Mouse (Mus musculus) thymus, postnatal 0 days (tissue): ENCODE measurements around the gene Tbkbp1. TPM values are rescaled to one million over a fixed set of nuclear protein-coding genes. Genes with fewer than 3 reads are reported as not detected.

Source experiments
- DNase-seq: peaks from one replicate; pipeline ENCODE4 v3.0.0-alpha.2; 2015; ENCODE audit warnings: low spot score
- polyA plus RNA-seq: library from polyadenylated mRNA; unstranded; fragments of >200 nt; fragmentation: Nextera tagmentation; extraction: Ambion mirVana; gene quantifications from 2 replicates; pipeline ENCODE4 v1.2.1, GENCODE M21; 2015

Tbkbp1 gene
- polyA plus RNA-seq, 1 experiment from 2014 or later, result 0.82 TPM

DNA sequence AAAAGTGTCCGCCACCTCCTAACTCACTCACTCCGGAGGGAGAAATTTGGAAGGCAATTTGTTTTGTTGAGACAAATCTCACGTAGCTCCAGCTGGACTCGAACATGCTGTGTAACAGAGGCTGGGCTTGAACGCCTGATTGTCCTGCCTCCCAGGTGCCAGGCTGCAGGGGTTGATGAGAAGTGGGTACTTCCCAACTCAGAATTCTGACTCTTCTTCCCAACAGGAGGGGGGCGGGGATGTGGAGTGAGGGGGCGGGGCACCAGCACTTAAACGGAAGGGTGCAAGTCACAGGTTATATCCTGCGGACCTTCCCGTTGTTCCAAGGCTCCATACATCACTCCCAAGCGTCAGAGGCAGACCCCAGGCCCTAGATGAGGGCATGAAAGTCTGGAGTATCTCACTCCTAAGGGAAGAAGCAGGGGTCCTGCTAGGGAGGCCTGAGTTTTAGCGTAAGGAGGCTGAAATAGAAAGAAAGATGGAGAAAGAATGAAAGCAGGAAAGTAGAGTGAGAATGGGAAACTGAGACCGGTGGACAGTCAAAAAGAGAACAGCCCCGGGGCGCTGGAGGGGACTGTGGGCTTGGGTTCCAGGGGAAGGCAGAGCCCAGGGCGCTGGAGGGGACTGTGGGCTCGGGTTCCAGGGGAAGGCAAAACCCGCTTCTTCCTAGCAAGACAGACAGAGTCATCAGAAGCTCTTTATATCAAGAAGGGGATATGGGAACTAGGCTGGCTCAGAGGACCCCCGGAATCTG, 23.6 kb downstream of the Tbkbp1 start:
- DNase-seq, result no peak

DNA sequence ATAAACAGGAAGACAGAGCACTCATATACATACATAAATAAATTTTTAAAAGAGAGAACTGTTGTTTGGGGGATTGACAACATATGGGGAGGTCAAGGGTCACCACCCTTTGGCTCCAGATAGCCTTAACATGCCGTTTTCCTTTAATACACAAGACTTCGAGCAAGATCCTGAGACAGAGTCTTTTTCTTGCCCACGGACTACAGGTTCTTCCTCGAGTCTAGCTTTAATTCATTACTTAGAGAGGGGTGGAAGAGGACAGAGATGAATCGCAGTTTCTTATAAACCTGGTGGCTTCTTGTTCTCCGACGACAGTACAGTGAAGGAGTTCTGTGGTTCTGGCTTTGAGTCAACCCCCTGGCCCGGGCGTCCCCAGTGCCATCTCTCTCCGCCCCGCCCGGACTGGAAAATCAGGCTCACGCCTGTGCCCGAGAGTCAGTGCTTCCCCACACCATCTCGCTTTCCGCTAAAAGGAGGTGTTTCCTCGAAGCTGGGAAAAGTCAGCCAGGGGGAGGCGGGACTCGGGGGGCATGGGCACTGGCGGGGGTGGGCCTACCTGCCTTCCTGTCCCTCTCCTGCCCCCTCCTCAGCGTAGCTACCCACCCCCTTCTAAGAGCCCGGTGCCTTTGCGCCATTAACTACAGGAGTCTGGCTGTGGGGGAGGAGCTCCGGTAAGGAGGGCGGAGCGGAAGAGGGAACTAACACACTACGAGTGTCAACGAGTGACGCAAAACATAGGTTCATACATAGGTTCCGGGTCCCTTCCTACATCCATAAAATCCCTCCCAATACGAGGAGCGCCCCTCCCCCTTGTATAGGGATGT, 24.4 kb downstream of the Tbkbp1 start:
- peak; percentile 73 for DNase-seq

DNA sequence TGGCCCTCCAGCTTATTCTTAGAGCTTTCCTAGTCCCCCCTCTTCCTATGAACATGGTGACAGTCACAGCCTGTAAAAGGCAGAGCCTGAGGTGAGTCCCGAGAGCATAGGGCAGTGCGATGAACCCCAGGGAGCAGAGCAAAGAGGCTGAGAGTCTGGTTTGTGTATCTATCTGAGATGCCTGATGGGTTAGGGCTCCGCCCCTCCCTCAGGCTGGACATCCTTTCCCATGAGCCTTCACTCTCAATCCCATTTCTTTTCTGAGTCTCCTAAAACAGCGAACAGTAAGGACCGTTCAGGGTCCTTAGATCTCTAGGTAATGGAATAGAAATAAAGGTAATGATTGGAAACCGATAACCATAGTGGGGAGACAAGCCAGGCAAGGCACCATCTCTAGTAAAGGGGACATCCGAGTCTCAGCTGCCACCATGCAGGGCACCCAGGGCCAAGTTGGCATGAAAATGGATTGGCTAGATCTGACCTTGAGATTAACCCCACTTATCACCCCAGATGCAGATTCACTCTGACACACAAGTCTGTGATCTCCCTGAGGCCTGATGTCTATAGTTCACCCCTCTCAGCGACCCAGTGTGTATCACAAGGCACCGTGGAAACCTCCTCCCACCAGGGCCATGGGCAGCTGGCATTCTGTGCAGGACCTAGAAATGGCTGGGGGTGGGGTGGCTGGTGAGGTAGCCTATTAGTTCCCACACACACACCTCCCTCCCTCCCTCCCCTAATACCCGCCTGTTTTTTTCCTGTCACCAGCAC, 26.8 kb downstream of the Tbkbp1 start:
- DNase-seq, result no peak

DNA sequence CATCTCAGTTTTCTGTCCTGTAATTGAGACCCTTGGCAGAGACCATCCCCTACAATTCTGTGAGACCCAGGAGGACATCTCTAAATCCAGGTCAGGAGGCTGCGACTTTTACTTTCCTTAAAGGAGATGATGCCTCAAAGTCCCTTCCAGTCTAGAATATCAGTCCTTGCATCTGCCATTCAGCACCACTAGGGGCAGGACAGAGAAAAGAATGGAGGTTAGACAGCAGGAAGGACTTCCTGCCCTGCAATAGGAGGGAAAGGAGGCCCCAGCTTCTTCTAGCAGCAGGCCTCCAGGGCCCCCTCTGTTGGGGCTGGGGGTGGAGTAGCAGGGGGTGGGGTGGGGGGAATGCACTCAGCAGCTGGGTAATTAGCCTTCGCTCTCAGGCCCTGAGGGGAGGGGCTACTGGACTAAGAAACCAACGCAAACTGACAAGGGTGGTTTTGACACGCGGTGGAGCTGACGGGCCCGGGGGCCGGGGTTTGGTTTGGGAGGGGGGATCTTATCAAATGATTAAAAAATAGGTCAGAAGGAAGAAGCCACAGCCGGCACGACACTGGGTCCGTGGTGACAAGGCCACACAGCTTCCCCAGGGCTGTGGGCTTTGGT, 27.9 kb downstream of the Tbkbp1 start:
- DNase-seq, result peak; percentile 14

DNA sequence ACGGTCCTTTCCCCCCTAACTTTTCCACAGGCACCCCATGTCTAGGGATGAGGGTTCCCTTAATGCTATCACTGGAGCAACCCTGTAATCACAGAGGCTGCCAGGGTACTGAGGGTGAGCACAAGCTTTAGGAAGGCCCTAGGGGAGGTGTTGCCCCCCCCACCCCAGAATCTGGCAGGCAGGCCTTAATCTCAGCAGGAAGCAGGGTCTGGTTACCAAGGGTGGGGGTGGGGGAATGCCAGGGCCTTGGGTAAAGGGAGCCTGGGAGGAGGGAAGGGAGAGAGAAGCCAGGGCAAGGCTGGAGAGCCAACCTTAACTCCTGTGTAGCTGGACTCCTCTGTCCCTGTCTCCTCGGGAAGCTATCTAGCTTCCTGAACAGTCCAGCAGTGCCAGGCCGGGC, 30.7 kb downstream of the Tbkbp1 start:
- no peak for DNase-seq

DNA sequence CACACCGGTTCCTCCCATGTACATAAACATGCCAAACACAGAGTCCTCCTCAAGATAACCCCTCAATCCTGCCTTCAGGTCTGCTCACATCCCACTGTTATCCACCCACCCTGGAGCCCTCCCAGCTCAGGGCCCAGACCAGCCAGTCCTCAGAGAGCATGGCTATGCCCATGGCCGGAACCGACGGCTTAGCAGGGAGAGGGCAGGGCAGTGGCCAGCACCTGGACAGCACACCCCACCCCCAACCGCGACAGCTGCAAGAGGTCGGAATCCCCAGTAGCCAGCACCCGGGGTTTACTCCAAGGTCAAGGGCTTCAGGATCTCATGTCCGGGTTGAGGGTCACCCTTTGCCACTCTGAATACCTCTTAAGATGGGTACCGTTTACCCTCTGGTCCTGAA, 31.1 kb downstream of the Tbkbp1 start:
- DNase-seq, result no peak

DNA sequence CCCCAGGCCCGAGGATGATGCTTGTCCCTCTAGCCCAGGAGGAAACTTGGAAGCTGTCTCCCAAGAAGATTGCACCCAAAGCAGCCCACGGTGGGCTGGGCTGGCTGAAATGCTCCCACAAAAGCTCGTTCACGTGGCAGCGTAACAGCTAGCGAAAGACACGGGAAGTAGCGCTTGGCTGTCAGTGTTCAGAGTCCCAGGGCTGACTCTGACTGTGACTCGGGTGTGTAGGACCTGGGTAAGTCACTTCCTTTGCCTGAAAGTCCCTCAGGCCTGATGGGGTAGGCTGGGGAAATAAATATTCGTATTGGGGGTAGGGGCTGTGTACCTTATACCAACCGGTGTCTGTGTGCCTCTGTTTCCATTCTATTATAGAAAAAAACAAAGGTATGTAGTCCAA, 35.5 kb downstream of the Tbkbp1 start:
- peak; percentile 42 for DNase-seq

DNA sequence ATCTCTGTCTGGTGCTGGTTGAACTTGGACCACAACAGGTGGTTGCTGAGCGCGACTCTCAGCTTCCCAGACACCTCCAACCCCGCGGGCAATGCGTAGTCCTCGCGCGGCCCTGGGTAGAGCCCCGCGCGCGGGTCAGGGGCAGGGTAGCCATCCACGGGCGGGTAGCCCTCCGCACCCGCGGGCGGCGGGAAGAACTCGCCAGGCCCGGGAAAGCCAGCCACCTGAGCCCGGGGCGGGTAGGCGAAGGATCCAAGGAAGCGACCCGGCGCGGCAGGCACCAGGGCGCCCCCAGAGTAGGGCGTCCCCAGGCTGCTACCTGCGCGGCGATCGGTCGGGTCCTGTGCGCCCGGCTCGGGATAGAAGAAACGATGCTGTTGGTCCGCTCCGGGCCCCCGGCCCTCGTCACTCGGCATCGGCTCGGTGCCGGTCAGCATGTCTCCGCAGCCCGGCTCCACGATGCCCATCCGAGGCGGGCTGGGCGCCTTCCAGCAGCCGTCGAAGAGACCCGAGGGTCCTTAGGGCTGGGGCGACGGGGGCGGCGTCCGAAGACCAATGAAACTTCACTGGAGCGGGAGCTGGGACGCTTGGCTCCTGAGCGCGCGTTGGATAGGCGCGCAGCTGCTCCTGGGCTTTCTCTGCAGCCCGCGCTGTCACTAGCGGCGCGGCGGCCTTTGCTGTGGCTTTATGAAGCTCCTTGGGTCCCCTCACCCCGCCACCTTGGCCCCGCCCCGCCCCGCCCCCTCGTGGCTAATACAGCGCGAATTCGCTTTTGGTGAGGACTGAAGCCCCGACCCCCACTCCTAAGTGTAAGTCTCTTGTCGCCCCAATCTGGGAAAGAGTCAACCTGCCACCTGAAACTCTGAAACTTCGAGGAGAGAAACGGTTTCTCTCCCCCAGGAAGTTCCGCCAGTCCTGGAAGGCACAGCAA, 36.4 kb downstream of the Tbkbp1 start, which contains the start of gene Tbx21:
Tbx21 (minus strand) TSS at position 661 of the 931 bp plus-strand sequence.
- DNase-seq, result peak; percentile 55

DNA sequence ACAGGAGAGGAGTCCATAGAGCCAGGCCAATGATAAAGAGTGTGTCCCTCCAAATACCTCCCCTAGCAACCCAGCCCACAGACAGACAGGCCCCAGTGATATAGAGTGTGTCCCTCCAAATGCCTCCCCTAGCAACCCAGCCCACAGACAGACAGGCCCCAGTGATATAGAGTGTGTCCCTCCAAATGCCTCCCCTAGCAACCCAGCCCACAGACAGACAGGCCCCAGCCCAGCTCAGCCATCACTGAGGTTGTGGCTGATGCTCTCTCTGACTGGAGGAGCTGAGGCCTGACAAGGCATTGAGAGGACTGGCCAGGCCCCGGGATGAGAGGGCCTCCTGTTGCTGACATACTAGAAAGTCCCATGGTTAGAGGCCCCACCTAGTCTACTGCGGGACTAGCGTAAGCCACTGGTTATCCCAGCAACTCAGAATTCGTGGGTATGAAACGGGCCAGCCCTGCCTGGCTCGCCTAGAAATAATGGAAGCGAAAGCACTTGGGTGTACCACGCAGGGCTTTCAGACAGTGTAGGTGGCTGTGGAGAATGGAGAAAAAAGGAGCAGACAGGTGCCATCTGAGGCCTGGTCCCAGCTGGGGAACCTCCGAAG, 38.7 kb downstream of the Tbkbp1 start:
- no peak for DNase-seq

DNA sequence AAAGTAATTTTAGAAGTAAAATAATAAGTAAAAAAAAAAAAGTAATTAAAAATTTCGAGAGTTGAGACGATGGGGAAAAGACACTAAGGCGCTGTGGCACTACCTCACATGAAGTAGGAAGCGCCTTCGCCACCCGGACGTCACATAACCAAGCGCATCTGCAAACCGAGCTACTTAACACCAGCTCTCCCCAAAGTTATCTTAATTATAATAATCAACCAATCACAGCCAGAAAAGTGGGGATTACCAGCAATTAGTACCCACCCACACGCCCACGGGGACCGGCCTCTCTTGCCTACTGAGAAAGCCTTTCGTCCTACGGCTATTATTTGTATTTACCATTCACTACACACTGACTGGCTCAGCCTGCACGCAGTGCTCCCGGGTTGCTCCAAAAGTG, 42.3 kb downstream of the Tbkbp1 start:
- DNase-seq, result no peak

DNA sequence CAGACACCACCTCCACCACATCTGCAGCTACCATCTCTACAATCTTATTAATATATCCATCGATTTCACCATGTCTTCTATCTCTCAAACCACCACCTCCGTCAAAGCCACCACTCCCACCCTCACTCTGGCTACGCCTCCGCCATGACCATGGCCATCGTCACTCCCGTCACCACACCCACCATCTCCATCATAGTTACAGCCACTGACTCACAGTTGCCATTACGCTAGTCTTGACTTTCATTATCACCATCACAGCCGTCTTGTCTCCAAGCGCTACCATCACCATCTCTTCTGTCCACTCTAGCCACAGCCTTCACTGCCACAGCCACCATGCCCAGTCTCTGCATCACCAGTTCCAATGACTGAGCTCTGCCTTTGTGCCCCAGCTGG, 47.2 kb downstream of the Tbkbp1 start:
- DNase-seq, result no peak

DNA sequence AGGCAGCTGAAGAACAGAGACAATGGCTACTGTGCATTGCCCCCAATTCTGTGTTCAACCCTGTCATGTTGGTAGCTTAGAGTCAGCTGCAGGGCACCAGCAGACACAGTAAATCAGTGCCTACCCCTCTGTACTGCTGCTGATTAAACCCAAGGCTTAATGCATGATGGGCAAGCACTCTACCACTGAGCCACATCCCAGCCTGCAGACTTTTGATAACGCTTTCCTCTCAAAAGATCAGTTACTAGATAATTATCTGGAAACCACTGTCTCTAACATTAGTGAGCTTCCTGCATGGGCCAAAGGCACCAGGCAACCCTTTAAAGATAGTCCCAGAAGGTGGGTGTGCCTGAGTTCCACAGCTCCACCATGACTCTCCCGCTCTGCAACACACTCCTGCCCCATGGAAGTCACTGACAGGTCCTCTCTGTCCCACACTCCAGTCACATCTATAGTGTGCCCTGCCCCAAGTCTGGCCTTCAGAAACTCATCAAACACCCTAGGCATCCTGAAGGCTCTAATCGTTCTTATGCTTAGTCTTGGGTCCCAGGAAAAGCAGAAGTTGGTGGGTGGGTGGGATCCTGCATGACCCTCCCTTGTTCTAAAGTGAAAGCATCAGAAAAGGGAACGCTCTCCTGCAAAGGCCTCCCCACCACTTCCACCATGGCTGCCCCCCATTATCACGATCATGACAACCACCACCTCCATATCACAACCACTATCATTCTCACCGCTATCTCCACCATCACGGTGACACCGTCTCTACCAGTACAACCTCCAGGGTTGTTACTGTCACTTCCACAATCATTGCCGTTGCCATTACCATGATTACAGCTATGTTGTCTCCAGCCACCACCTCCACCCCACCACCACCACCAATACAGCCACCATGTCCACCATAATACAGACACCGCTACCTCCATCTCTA, 47.9 kb downstream of the Tbkbp1 start:
- DNase-seq, result no peak

DNA sequence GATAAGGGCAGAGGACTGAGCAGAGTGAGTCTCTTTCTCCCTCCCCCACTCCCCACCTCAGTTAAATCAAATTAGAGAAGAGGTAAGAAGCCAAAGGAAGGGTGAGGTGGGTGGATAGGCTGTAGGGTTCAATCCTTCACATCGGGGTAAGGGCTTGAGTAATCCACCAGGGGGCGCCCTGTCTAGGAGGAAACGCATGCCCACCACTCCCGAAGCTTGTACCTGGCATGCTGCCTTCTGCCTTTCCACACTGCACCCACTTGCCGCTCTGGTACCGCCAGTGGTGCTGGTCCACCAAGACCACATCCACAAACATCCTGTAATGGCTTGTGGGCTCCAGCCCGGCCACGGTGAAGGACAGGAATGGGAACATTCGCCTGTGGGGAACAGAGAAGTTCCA, 49.6 kb downstream of the Tbkbp1 start:
- peak; percentile 76 for DNase-seq

DNA sequence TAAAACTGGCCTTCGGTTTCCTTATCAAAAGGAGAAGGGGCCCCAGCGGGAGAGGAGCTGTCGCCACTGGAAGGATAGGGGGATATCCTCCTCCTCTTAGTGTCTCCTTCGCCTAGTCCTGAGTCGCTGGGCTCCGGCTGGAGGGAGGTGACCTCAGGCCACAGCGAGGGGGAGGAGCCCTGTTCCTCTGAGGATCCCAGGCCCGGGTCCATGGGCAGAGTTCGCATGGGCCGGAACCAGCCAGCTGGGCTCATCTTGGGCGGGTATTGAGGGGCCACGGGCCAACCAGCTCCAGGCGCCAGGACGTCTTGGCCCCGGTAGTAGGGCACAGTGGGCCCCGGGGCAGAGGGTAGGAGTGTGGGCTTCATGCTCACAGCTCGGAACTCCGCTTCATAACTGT, 52.5 kb downstream of the Tbkbp1 start:
- no peak for DNase-seq

DNA sequence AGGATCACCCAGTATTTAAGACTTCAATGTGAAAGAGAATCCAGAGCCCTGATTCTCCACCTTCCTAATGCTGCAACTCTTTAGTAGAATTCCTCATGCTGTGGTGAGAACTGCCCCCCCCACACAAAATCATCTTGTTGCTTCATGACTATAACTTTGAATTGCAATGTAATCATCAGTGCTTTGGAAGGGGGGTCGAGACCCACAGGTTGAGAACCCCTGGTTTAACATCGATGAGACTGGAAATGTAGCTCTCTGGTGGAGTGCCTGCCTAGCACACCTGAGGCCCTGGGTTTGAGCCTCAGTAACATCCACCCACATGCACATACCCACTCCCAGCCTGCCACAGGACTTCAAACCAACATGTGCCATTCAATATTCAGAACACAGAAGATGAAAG, 56.7 kb downstream of the Tbkbp1 start:
- DNase-seq, result no peak

DNA sequence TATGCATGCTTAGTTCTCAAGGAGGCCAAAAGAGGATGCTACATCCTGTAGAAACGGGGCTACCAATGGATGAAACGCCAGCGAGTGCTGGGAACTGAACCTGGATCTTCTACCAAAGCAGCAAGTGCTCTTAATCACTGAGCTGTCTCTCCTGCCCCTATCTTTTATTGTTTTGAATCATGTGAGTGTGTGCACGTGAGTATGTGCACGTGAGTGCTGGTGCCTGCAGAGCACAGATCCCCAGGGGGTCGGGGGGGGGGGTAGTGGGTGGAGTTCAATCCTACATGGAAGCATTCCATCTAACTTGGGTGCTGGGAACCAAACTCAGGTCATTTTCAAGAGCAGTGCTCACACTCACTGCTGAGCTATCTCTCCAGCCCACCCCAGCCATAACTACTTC, 64.9 kb downstream of the Tbkbp1 start:
- no peak for DNase-seq
